Mouse (Mus musculus) forebrain, embryonic 11.5 days (tissue): ENCODE data around the gene Ptprn2. TPM values are rescaled to one million over a fixed set of nuclear protein-coding genes. Genes with fewer than 3 reads are reported as not detected.
A peak's percentile ranks its signal among the peaks of the same experiment; 100 is the strongest.

Experiments used
- ATAC-seq: fragments of 200-750 bp; cut with Nextera tagmentation; replicated peaks from 2 replicates; pipeline ENCODE4 v1.8.0; 2017; ENCODE audit warnings: moderate TSS enrichment; ENCODE audit not compliant: low FRiP score
- DNase-seq: peaks from one replicate; pipeline ENCODE4 v3.0.0-alpha.2; 2017; ENCODE audit warnings: low spot score
- H3K27ac ChIP-seq: fragments of 300-500 bp; sonication (generic); 2 replicates; pipeline ENCODE4 v1.5.1; 2014; ENCODE audit warnings: low read depth, low read length
- H3K27me3 ChIP-seq: fragments of 300-500 bp; sonication (generic); 2 replicates; pipeline ENCODE4 v1.6.1; 2014; ENCODE audit warnings: mild to moderate bottlenecking, low read length, mixed read lengths; ENCODE audit not compliant: control insufficient read depth, insufficient read depth
- H3K36me3 ChIP-seq: fragments of 300-500 bp; sonication (generic); 2 replicates; pipeline ENCODE4 v1.6.1; 2014; ENCODE audit warnings: mild to moderate bottlenecking, low read length, moderate library complexity, mixed read lengths; ENCODE audit not compliant: control insufficient read depth, insufficient read depth
- H3K4me1 ChIP-seq: fragments of 300-500 bp; sonication (generic); replicated peaks from 2 replicates; pipeline ENCODE4 v1.6.1; 2014; ENCODE audit warnings: low read length, mixed read lengths; ENCODE audit not compliant: control insufficient read depth, insufficient read depth
- H3K4me2 ChIP-seq: fragments of 300-500 bp; sonication (generic); 2 replicates; pipeline ENCODE4 v1.6.1; 2014; ENCODE audit warnings: low read depth, mild to moderate bottlenecking, low read length, moderate library complexity, mixed read lengths; ENCODE audit not compliant: severe bottlenecking
- H3K4me3 ChIP-seq: fragments of 300-500 bp; sonication (generic); 2 replicates; pipeline ENCODE4 v1.5.1; 2014; ENCODE audit warnings: low read depth, low read length
- H3K9ac ChIP-seq: fragments of 300-500 bp; sonication (generic); 2 replicates; pipeline ENCODE4 v1.6.1; 2014; ENCODE audit warnings: low read length
- H3K9me3 ChIP-seq: fragments of 300-500 bp; sonication (generic); 2 replicates; pipeline ENCODE4 v1.6.1; 2016; ENCODE audit warnings: low read length, mixed read lengths; ENCODE audit not compliant: control insufficient read depth
- WGBS: fragments of 180-500 bp; shearing (Covaris S2); extraction: QIAGEN DNeasy Blood & Tissue Kit; methylation state at CpG from one replicate; pipeline ENCODE4 v1.1.7; 2014; 5-methylcytosine and 5-hydroxymethylcytosine counted together
- polyA plus RNA-seq: library from polyadenylated mRNA; unstranded; fragments of >200 nt; fragmentation: Nextera tagmentation; extraction: Ambion mirVana; gene quantifications from 2 replicates; pipeline ENCODE4 v1.2.1, GENCODE M21; 2014

Gene Ptprn2
- 6.8 and 7.1 TPM in 2 replicates for polyA plus RNA-seq

GRCm38 (mm10) chr12:116485591-116486403 lies at the start of gene Ptprn2:
Gene Ptprn2, plus strand, starts transcription at chr12:116485720.
- peak within 1 kb of the TSS; percentile 52 for H3K9ac ChIP-seq
- 0 out of 2 replicates have a peak within 1 kb of the TSS, but pooled peaks have one; percentile 52 for H3K27ac ChIP-seq
- no peaks in the 10 kb centered on the region for H3K9me3 ChIP-seq
- DNase-seq (peak; percentile 92), ATAC-seq (peak; percentile 94)
- H3K27me3 ChIP-seq = no peaks in the 10 kb centered on the region
- peak within 1 kb of the TSS; percentile 53 for H3K4me3 ChIP-seq
- H3K4me2 ChIP-seq = peak within 1 kb of the TSS; percentile 91
- no peaks in the 10 kb centered on the region for H3K36me3 ChIP-seq
- under 1% methylated on average over 70 of the region's 86 CpGs for WGBS
- H3K4me1 ChIP-seq = 0 out of 2 replicates have a peak, but pooled peaks cover 3% of the 10 kb centered on the region

DNA sequence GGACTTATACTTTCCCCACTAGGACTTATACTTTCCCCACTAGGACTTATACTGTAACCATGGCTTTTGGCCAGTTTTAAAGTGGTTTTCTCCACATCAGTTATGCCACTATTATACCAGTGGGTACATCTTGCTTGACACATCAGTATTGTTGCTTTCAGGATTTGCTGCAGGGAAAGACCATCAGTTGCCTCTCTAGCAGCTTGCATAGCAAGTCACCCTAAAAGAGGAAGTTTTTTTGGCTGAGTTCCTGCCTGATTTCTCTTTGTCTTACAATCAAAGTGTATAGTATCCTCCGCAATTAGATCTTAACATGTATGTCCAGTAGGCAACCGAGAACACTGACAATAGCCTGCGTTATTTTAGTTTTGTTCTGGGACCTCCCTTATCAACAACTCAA lies 49.4 kb upstream of the Ptprn2 start:
- WGBS = 96% methylated on average over 3 of the region's 3 CpGs
- ATAC-seq (no peak), DNase-seq (no peak)
- no peak overlapping the region for H3K27ac ChIP-seq
- no peaks in the 10 kb centered on the region for H3K4me1 ChIP-seq
- no peaks in the 10 kb centered on the region for H3K27me3 ChIP-seq
- no peak overlapping the region for H3K4me3 ChIP-seq
- peaks cover 4% of the 10 kb centered on the region for H3K36me3 ChIP-seq
- H3K4me2 ChIP-seq = no peak overlapping the region
- no peaks in the 10 kb centered on the region for H3K9me3 ChIP-seq
- no peak overlapping the region for H3K9ac ChIP-seq

DNA sequence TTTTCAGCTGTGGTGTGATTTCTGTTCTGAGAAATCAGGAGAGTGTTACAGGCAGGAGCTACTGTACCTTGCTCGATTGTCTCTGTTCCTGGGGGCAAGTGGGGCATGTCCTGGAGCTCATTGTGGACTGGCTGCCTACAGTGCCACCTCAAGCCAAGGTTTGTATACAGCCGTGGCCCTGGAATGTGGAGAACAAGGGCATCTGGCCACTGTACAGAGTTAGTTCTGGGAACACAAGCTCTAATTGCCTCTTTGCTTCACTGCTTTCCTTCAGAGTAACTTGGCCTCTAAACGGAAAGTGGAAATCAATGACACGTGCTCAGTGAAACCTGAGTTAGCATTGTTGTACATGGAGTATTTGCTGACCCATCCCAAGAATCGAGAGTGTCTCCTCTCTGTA lies 46.9 kb upstream of the Ptprn2 start:
- WGBS = 87% methylated on average over 5 of the region's 5 CpGs
- DNase-seq = no peak

DNA sequence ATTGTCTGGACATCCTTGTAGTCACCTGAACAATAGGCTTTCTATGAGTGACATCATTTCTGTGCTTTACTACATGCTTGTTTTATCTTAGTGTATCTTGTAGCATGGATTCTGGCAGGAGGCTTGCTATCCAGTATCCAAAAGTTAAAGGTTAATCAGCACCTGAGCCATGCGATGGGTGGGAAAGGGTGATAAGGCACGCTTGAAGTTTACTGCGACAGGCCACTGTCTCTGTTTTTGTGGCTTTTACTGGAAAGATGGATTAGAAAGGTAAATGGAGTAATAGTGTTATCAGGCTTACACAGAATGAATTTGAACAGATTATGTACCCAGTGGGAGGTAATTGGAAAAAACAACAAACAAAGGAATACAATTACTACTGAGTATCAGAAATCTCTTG lies 43.3 kb upstream of the Ptprn2 start:
- H3K9me3 ChIP-seq = no peaks in the 10 kb centered on the region
- ATAC-seq = no peak
- no peaks in the 10 kb centered on the region for H3K4me1 ChIP-seq
- H3K4me3 ChIP-seq = no peak overlapping the region
- no peak for DNase-seq
- no peak overlapping the region for H3K4me2 ChIP-seq
- H3K36me3 ChIP-seq = peaks cover 2% of the 10 kb centered on the region
- H3K27me3 ChIP-seq = no peaks in the 10 kb centered on the region
- no peak overlapping the region for H3K27ac ChIP-seq
- WGBS = 96% methylated on average over 3 of the region's 3 CpGs
- no peak overlapping the region for H3K9ac ChIP-seq

More for the DNA sequence above, 46.9 kb upstream of the Ptprn2 start:
- Histone ChIP-seq H3K4me3 (no peak overlapping the region), H3K4me1 (no peaks in the 10 kb centered on the region), H3K27ac (no peak overlapping the region), H3K36me3 (peaks cover 4% of the 10 kb centered on the region), H3K9me3 (no peaks in the 10 kb centered on the region), H3K4me2 (no peak overlapping the region), H3K27me3 (no peaks in the 10 kb centered on the region), H3K9ac (no peak overlapping the region)
- ATAC-seq = no peak

GRCm38 (mm10) chr12:116449536-116449935 lies 36.0 kb upstream of the Ptprn2 start:
- H3K27ac ChIP-seq = no peak overlapping the region
- H3K4me1 ChIP-seq = no peaks in the 10 kb centered on the region
- H3K9me3 ChIP-seq = no peaks in the 10 kb centered on the region
- H3K9ac ChIP-seq = no peak overlapping the region
- no peak overlapping the region for H3K4me2 ChIP-seq
- DNase-seq (no peak), ATAC-seq (no peak)
- WGBS = 95% methylated on average over 2 of the region's 2 CpGs
- H3K36me3 ChIP-seq = no peaks in the 10 kb centered on the region; the same call in 1 of the 2 replicates
- no peak overlapping the region for H3K4me3 ChIP-seq
- no peaks in the 10 kb centered on the region for H3K27me3 ChIP-seq

- H3K27ac ChIP-seq = no peak overlapping the region
- no peak overlapping the region for H3K4me2 ChIP-seq
- H3K27me3 ChIP-seq = no peaks in the 10 kb centered on the region
- WGBS = 93% methylated on average over 6 of the region's 6 CpGs
- H3K36me3 ChIP-seq = no peaks in the 10 kb centered on the region; the same call in 1 of the 2 replicates
- H3K4me3 ChIP-seq = no peak overlapping the region
- DNase-seq (no peak), ATAC-seq (no peak)
- H3K4me1 ChIP-seq = no peaks in the 10 kb centered on the region
- H3K9me3 ChIP-seq = no peaks in the 10 kb centered on the region
- H3K9ac ChIP-seq = no peak overlapping the region
Measured at GRCm38 (mm10) chr12:116460379-116461065, 25.0 kb upstream of the Ptprn2 start.

DNA sequence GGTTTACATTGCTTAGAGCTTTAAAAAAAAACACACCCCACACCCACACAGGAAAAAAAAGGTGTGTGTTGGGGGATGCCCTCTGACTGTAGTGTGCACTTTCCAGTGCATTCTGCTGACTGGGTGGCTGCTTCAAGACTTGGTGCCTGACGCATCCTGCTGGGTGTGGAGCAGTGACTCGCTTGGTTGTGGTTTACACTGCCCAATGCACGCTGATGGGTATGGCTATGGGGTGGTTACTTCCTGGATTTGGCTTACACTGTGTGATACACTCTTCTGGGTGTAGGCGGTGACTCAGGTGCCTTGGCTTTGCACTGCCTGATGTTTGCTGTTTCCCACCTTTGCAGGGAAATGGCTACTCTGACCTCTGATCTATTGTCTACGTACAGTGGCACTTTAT lies 18.5 kb upstream of the Ptprn2 start:
- no peak overlapping the region for H3K27ac ChIP-seq
- DNase-seq (no peak), ATAC-seq (no peak)
- no peak overlapping the region for H3K9ac ChIP-seq
- no peaks in the 10 kb centered on the region; the same call in 1 of the 2 replicates for H3K36me3 ChIP-seq
- no peak overlapping the region for H3K4me2 ChIP-seq
- WGBS = 91% methylated on average over 5 of the region's 5 CpGs
- H3K4me3 ChIP-seq = no peak overlapping the region
- H3K4me1 ChIP-seq = no peaks in the 10 kb centered on the region
- no peaks in the 10 kb centered on the region for H3K9me3 ChIP-seq
- no peaks in the 10 kb centered on the region for H3K27me3 ChIP-seq

DNA sequence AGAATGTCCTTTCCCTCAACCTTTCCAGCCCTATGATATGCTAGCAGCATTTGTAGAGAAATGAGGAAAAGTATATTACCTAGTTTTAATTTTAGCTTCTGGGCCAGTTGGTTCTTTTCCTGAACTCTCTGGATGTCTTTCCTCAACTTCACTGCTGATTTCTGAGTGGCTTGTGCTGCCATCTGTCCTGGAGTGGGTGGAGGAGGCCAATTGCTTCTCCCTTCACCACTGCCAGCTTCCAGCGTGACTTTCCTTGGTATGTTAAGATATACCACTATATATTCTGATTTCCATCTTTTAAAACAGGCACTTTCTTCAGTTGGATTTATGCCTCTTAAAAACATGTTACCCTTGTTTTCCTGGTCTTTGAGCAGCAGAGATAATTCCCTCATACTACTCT lies 17.2 kb upstream of the Ptprn2 start:
- H3K36me3 ChIP-seq = no peaks in the 10 kb centered on the region; the same call in 1 of the 2 replicates
- no peak overlapping the region for H3K4me3 ChIP-seq
- H3K9ac ChIP-seq = no peak overlapping the region
- H3K27me3 ChIP-seq = no peaks in the 10 kb centered on the region
- H3K4me1 ChIP-seq = no peaks in the 10 kb centered on the region
- ATAC-seq (no peak), DNase-seq (no peak)
- no peaks in the 10 kb centered on the region for H3K9me3 ChIP-seq
- H3K4me2 ChIP-seq = no peak overlapping the region
- 100% methylated on average over 1 of the region's 1 CpGs for WGBS
- H3K27ac ChIP-seq = no peak overlapping the region
